Mouse (Mus musculus) CH12.LX (cell line): ENCODE data around the gene Eva1a.

Source experiments
- MAX ChIP-seq: IDR thresholded peaks from 2 replicates; pipeline ENCODE4 v1.6.1; 2011; ENCODE audit warnings: low read length, improper control_type of control experiment
- MYC ChIP-seq: IDR thresholded peaks from 2 replicates; pipeline ENCODE4 v1.6.1; 2011; ENCODE audit warnings: low read depth, mild to moderate bottlenecking, improper control_type of control experiment, low read length

- no peak for TF ChIP-seq MAX
- TF ChIP-seq MYC: no peak
Measured at GRCm38 (mm10) chr6:82039968-82040367, 875 bp upstream of the Eva1a start.
